In the genomic region with DNA sequence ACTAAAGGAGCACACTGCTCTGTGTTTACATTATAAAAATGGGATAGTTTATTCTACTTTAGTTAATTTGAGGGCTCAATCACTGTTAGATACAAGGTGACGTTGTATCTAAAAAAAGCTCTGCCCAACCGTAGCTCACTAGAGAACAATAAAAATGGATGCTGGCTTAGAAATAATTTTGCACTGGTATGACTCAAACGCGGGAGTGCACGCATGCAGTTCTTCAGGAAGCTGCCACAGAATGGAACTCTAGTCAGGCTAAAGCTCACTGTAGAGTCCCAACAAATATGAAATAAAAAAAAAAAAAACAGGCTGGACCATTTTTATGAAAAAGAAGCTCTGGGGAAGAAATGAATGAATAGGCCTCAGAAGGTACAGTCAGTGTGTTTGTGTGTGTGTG, we compare ENCODE assay signal across 19 mouse cellular contexts.
"Had no signal": no experiment of that assay in that cellular context is flagged by ENCODE, and none has a peak within 500 bp of the region (broad histone marks: within the 10 kb centered on the region; RNA-seq: fewer than 3 reads in every experiment).

No protein-coding gene starts in this region.

- H3K27me3 ChIP-seq: kidney, embryonic 15.5 days; limb, embryonic 13.5 days; liver, embryonic 15.5 days; lung, embryonic 15.5 days; neural tube, embryonic 12.5 days had no signal

- H3K4me1 ChIP-seq: liver, embryonic 15.5 days had no signal

- H3K4me3 ChIP-seq: kidney, embryonic 15.5 days; limb, embryonic 10.5 days; limb, embryonic 13.5 days; liver, embryonic 12.5 days; liver, embryonic 15.5 days; lung, embryonic 15.5 days; midbrain, embryonic 13.5 days; neural tube, embryonic 12.5 days; neural tube, embryonic 15.5 days had no signal

- DNase-seq: kidney, adult 11 months; kidney, adult 8-10 months; kidney, postnatal 10 days; kidney, postnatal 36 days; lung, adult 18-20 months; lung, postnatal 10 days; right cerebral cortex, adult 18-20 months; right cerebral cortex, postnatal 14 days; right cerebral cortex, postnatal 4 days had no signal

- H3K27ac ChIP-seq: kidney, embryonic 15.5 days; limb, embryonic 10.5 days; limb, embryonic 13.5 days; liver, embryonic 12.5 days; liver, embryonic 15.5 days; lung, embryonic 15.5 days; midbrain, embryonic 13.5 days; neural tube, embryonic 12.5 days; neural tube, embryonic 15.5 days; stomach, postnatal 0 days had no signal

- H3K36me3 ChIP-seq: kidney, embryonic 15.5 days; limb, embryonic 10.5 days; limb, embryonic 13.5 days; liver, embryonic 12.5 days; liver, embryonic 15.5 days; lung, embryonic 15.5 days; midbrain, embryonic 13.5 days; neural tube, embryonic 12.5 days; neural tube, embryonic 15.5 days had no signal

- H3K9me3 ChIP-seq: kidney, embryonic 15.5 days; limb, embryonic 10.5 days; limb, embryonic 13.5 days; liver, embryonic 12.5 days; liver, embryonic 15.5 days; lung, embryonic 15.5 days; midbrain, embryonic 13.5 days; neural tube, embryonic 12.5 days; neural tube, embryonic 15.5 days had no signal
